Mouse (Mus musculus): ENCODE results near the gene Cdh11.
"Not testable (repeated sequence)": the region's sequence is repeated elsewhere in the genome, so short reads cannot be mapped to it uniquely, and the experiment has no call there.

Cdh11 gene

GRCm38 (mm10) chr8:102715956-102716355, 69.5 kb downstream of the Cdh11 start:
- no peak for DNase-seq (ENCODE audit: low read depth in 2 of 2, low spot score in 2 of 2)

- no peak for DNase-seq (ENCODE audit: low read depth in 2 of 2, low spot score in 2 of 2)
These were observed 78.1 kb downstream of the Cdh11 start for GRCm38 (mm10) chr8:102707305-102707704.

- no peak for DNase-seq (ENCODE audit: low read depth in 2 of 2, low spot score in 2 of 2)
These were observed 80.0 kb downstream of the Cdh11 start for GRCm38 (mm10) chr8:102705376-102705905.

GRCm38 (mm10) chr8:102700245-102700644, 85.2 kb downstream of the Cdh11 start:
- no peak for DNase-seq (ENCODE audit: low read depth in 2 of 2, low spot score in 2 of 2)

- no peak for DNase-seq (ENCODE audit: low read depth in 2 of 2, low spot score in 2 of 2)
These were observed 87.1 kb downstream of the Cdh11 start for GRCm38 (mm10) chr8:102698232-102698837.

GRCm38 (mm10) chr8:102693465-102693864, 92.0 kb downstream of the Cdh11 start:
- no peak for DNase-seq (ENCODE audit: low read depth in 2 of 2, low spot score in 2 of 2)

- DNase-seq (ENCODE audit: low read depth in 2 of 2, low spot score in 2 of 2): not testable (repeated sequence)
These were observed 100.0 kb downstream of the Cdh11 start for GRCm38 (mm10) chr8:102685491-102685890.

GRCm38 (mm10) chr8:102685023-102685422, 100.4 kb downstream of the Cdh11 start:
- DNase-seq (ENCODE audit: low read depth in 2 of 2, low spot score in 2 of 2): no peak

GRCm38 (mm10) chr8:102677148-102677547, 108.3 kb downstream of the Cdh11 start:
- no peak for DNase-seq (ENCODE audit: low read depth in 2 of 2, low spot score in 2 of 2)

GRCm38 (mm10) chr8:102664561-102664960, 120.9 kb downstream of the Cdh11 start:
- not testable (repeated sequence) for DNase-seq (ENCODE audit: low read depth in 2 of 2, low spot score in 2 of 2)

- DNase-seq (ENCODE audit: low read depth in 2 of 2, low spot score in 2 of 2): no peak
These were observed 128.9 kb downstream of the Cdh11 start for GRCm38 (mm10) chr8:102656529-102656928.

GRCm38 (mm10) chr8:102651964-102652363, 133.5 kb downstream of the Cdh11 start:
- no peak for DNase-seq (ENCODE audit: low read depth in 2 of 2, low spot score in 2 of 2)

GRCm38 (mm10) chr8:102627151-102627550, 158.3 kb downstream of the Cdh11 start:
- no peak for DNase-seq (ENCODE audit: low read depth in 2 of 2, low spot score in 2 of 2)

- no peak for DNase-seq (ENCODE audit: low read depth in 2 of 2, low spot score in 2 of 2)
These were observed 173.3 kb downstream of the Cdh11 start for GRCm38 (mm10) chr8:102612146-102612545.

- DNase-seq (ENCODE audit: low read depth in 2 of 2, low spot score in 2 of 2): no peak
These were observed 184.1 kb downstream of the Cdh11 start for GRCm38 (mm10) chr8:102601327-102601726.

GRCm38 (mm10) chr8:102596523-102596922, 188.9 kb downstream of the Cdh11 start:
- DNase-seq (ENCODE audit: low read depth in 2 of 2, low spot score in 2 of 2): no peak

GRCm38 (mm10) chr8:102593899-102594298, 191.5 kb downstream of the Cdh11 start:
- DNase-seq (ENCODE audit: low read depth in 2 of 2, low spot score in 2 of 2): no peak

All from CD8-positive naive resting alpha-beta T cell, adult 2 months (primary cell).